Mouse (Mus musculus) embryonic fibroblast, embryonic 13.5 days (primary cell): ENCODE measurements around the gene Rbm26. TPM values are rescaled to one million over a fixed set of nuclear protein-coding genes. Genes with fewer than 3 reads are reported as not detected.

Source experiments
- H3K27ac ChIP-seq: 2 replicates; pipeline ENCODE4 v1.5.1; 2012; ENCODE audit warnings: low read length, control low read depth, inconsistent platforms; ENCODE audit not compliant: insufficient read depth
- H3K4me1 ChIP-seq: 2 replicates; pipeline ENCODE4 v1.6.1; 2011; ENCODE audit warnings: low read length; ENCODE audit not compliant: control insufficient read depth, insufficient read depth
- H3K4me3 ChIP-seq: 2 replicates; pipeline ENCODE4 v1.5.1; 2011; ENCODE audit warnings: mild to moderate bottlenecking, control low read depth, low read length; ENCODE audit not compliant: insufficient read depth
- CTCF ChIP-seq: IDR thresholded peaks from 2 replicates; pipeline ENCODE4 v1.5.1; 2011; ENCODE audit warnings: mild to moderate bottlenecking, control low read depth, low read length, moderate library complexity, borderline replicate concordance; ENCODE audit not compliant: insufficient read depth
- POLR2A ChIP-seq: IDR thresholded peaks from 2 replicates; pipeline ENCODE4 v1.6.1; 2011; ENCODE audit warnings: low read depth, mild to moderate bottlenecking, control low read depth, low read length, moderate library complexity
- polyA plus RNA-seq: library from polyadenylated mRNA; stranded (reverse); fragments of >200 nt; gene quantifications from 2 replicates; pipeline ENCODE4 v1.2.4, GENCODE M21; 2011; ENCODE audit warnings: low read depth; ENCODE audit not compliant: missing spikeins, insufficient read length

The Rbm26 gene
- polyA plus RNA-seq, 1 experiment: 76.8 TPM

DNA sequence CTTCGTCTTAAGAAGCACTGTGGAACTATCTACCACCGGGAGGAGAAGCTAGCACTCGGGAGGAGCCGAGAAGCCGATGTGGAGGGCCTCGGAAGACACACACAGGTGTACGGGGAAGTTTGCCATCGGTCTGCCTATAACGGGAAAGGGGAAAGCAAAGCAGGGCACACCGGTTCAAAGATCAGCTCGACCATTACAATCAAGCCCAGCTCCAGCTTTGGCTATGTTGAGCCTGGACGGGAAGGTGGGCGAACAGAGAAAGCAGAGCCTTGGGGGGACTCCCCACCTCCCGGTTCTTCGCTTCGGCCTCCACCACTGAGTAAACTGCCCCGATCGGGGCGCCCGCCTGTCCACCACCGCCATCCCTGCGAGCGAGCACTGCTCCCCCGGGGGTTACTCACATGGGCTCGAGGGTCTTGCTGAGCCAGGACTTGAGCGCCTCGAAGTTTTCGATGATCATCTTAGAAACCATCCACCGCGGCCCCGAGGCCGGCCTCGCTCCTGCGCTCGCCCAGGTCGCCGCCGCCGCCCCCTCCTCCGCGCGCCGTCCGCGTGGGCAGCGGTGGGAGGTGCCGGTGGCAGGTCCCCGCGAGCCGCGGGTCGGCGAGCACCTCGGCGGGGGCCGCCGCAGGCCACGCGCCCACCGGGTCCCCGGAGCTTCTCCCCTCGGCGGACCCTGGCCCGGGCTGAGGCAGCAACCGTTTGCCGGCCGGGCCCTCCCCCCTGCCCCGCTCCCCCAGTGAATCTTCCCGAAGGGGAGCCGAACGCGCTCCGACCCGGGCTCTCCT, 552 bp downstream of the Rbm26 start:
- H3K27ac ChIP-seq: peak overlapping the region; percentile 69; the same call in 1 of the 2 replicates
- peak overlapping the region; percentile 98 for H3K4me3 ChIP-seq
- peaks cover 5% of the 10 kb centered on the region for H3K4me1 ChIP-seq
- TF ChIP-seq CTCF (no peak), POLR2A (no peak; the same call in 1 of the 2 replicates)

DNA sequence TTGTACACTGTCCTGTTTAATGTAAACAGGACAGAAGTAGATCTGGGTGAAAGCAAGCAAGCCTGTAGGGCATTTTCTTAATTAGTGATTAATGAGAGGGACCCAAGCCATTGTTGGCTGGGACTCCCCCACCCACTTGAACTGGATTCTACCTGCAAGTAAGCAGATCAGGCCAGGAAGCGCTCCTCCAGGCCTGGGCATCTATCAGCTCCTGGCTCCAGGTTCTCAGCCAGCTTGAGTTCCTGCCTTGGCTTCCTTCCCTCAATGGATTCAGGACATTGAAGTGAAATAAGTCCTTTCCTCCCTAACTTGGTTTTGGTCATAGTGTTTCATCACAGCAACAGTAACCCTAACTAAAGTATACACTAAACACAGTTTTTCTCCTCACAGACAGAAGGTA, 9.9 kb downstream of the Rbm26 start:
- TF ChIP-seq CTCF: no peak
- TF ChIP-seq POLR2A: no peak
- Histone ChIP-seq H3K4me3 (no peak overlapping the region), H3K27ac (no peak overlapping the region), H3K4me1 (no peaks in the 10 kb centered on the region)

DNA sequence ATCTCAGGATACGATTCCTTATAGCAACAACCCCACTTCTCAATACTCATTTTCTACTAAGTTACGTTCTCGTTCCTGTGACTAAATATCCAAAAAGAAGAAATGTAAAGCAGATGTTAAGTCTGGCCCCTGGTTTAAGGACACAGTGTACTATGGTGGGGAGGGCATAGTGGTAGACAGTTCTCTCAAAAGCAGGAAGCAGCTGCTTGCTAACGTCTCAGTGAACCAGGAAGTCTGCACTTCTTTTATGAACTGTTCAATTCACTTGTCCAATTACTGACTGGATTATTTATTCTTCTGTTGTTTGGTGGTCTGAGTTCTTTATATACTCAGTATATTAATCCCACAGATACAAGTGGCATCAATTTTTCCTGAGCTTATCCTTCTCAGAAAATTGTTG, 12.3 kb downstream of the Rbm26 start:
- H3K4me1 ChIP-seq: no peaks in the 10 kb centered on the region
- TF ChIP-seq POLR2A: no peak
- no peak for TF ChIP-seq CTCF
- no peak overlapping the region for H3K4me3 ChIP-seq
- no peak overlapping the region for H3K27ac ChIP-seq

DNA sequence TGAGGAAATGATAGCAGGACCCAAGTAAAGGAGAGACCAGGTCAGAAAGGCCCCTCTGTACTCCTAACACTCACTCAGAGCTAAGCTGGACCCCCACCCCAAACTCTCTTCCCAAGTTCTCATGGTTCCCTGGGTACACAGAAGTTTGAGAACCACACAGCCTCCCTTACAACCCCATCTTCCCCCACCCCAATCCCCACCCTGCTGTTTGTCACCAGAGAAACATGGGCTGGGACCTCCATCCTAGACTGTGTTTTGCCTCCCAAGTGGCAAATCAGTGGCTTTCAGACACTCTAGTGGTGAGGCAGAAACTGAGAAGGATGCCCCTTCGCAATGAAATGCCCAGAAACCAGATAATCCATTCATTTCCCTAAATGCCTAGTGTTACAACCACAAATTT, 15.8 kb downstream of the Rbm26 start:
- no peak for TF ChIP-seq POLR2A
- no peak for TF ChIP-seq CTCF
- Histone ChIP-seq H3K27ac (no peak overlapping the region), H3K4me3 (no peak overlapping the region), H3K4me1 (no peaks in the 10 kb centered on the region)

DNA sequence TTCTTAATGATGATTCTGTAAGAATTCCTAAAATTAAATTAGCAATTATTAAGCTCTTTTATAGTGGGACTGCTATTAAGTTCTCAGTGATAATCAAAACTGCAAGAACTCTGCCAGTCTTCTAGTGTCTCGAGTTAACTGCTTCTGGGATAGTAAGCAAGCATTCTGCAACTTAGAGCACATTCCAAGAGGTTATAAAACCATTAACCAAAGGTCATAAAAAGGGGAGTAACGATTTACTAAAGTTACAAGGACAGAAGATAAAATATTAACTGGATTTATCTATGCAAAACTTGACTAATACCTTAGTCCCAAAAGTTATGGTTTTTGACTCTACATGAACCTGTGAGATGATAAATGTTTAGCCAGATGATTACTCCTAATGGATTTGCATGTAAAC, 18.6 kb downstream of the Rbm26 start:
- Histone ChIP-seq H3K4me1 (no peaks in the 10 kb centered on the region), H3K27ac (no peak overlapping the region), H3K4me3 (no peak overlapping the region)
- no peak for TF ChIP-seq CTCF
- no peak for TF ChIP-seq POLR2A

DNA sequence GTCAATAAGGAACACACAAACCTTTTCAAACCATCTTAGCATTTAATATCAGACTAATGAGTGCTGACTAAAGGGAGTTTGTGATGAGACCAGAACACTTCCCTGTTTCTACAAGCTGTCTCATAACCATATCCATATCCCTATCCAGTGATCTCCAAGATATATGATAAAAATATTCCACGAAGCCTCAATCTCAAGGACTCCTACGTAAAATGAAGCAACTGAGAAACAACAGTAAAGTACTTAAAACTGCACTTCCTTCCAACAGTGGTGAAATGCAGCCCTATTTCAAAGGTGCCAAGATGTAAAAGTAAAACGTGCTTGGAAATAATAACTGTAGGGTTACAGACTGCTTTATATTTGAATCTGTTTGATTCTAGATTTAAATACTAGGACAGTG, 43.1 kb downstream of the Rbm26 start:
- TF ChIP-seq CTCF (no peak), POLR2A (no peak)
- H3K4me3 ChIP-seq: no peak overlapping the region
- H3K27ac ChIP-seq: no peak overlapping the region
- H3K4me1 ChIP-seq: no peaks in the 10 kb centered on the region

DNA sequence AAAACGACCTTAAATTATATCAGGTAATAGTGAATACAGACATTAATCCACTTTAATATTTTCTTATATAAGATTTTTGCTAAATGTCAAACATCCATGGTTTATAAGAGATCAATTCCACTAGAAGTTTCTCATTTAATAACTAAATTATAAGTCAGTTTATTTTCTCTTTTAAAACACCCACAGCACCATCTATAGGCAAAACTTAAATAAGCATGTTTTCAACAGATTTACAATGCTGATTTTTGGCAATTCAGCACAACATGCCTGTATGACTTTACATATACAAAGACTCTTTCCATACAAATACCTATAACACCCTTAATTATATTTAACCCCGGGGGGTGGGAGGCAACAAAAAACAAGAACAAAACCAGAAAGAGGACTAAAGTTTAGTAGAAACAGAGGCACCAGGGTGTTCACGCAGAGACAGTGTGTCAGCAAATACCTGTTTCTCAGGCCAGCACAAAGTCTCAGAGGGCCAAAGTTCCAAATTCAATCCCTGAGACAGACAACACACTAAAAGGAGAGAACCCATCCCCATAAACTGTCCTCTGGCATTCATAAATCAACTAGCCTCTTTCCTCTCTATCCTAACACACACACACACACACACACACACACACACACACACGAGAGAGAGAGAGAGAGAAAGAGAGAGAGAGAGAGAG, 49.3 kb downstream of the Rbm26 start:
- TF ChIP-seq CTCF (no peak), POLR2A (no peak)
- H3K4me3 ChIP-seq: no peak overlapping the region
- H3K4me1 ChIP-seq: no peaks in the 10 kb centered on the region
- no peak overlapping the region for H3K27ac ChIP-seq

DNA sequence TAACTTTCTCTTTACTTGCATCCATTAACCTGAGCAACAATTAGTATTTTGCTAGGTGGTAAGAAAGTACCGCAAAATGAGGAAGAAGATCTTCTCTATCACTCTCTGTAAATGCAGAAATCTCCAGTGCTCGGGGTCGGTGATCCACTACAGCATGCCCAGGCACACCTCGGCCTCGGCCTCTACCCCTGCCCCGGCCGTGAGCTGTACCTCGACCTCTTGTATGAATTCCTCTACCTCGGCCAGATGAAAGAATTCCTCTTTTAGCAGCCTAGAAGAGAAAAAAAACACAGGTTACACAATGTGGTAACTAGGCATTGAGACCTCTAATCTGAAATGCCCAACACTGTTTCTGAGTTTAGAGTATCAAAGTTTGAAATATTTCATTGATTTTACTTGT, 52.6 kb downstream of the Rbm26 start:
- no peak overlapping the region for H3K27ac ChIP-seq
- H3K4me1 ChIP-seq: no peaks in the 10 kb centered on the region
- no peak overlapping the region for H3K4me3 ChIP-seq
- no peak for TF ChIP-seq CTCF
- no peak for TF ChIP-seq POLR2A

DNA sequence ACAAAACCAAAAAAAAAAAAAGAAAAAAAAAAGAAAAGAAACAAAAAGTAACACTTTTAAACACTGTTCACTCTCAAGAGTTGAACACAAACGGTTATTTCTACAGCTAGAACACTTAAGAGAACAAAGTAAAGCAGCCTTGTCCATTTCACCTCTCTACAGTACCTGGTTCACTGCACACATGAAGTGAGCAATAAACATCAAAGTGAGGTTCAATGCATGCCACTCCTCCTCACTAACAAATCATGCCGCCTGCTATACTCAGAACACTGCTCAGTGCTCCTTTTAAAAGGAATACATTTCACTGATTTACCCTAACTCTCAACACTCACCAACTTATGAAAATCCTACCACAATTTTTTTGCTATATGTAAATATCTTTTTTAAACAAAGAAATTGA, 61.7 kb downstream of the Rbm26 start:
- TF ChIP-seq POLR2A (no peak), CTCF (no peak)
- no peak overlapping the region for H3K27ac ChIP-seq
- H3K4me1 ChIP-seq: no peaks in the 10 kb centered on the region
- H3K4me3 ChIP-seq: no peak overlapping the region

DNA sequence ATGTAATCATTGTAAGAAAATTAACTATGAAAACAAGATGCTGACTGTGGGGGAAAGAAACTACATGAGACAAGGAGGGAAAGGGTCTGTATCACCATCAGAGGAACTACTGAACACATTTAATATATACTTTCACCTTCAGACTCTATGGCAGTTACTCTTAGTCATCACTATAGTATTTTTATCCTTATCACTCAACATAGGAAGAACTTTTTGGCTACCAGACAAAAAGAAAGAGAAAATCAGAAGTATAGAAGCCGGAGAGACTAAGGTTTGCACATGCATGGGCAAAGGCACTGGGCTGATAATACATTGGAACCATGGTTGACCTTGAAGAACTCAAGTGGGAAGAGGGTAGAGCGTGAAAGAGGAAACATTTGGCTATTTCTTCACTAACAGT, 70.9 kb downstream of the Rbm26 start:
- Histone ChIP-seq H3K4me1 (no peaks in the 10 kb centered on the region), H3K4me3 (no peak overlapping the region), H3K27ac (no peak overlapping the region)
- no peak for TF ChIP-seq POLR2A
- no peak for TF ChIP-seq CTCF
